Mouse (Mus musculus) spleen, adult 2 months (tissue): Measurements from ENCODE around the gene Flii.

Experiments used
- CTCF ChIP-seq: fragments of 200-500 bp; IDR thresholded peaks from 2 replicates; pipeline ENCODE4 v1.5.1; 2011; ENCODE audit warnings: mild to moderate bottlenecking, inconsistent platforms; ENCODE audit not compliant: insufficient read depth, insufficient read length, insufficient replicate concordance; ENCODE audit errors: extremely low read depth
- POLR2A ChIP-seq: fragments of 200-500 bp; IDR thresholded peaks from 2 replicates; pipeline ENCODE4 v1.6.1; 2011; ENCODE audit warnings: low read depth, low read length, inconsistent platforms

DNA sequence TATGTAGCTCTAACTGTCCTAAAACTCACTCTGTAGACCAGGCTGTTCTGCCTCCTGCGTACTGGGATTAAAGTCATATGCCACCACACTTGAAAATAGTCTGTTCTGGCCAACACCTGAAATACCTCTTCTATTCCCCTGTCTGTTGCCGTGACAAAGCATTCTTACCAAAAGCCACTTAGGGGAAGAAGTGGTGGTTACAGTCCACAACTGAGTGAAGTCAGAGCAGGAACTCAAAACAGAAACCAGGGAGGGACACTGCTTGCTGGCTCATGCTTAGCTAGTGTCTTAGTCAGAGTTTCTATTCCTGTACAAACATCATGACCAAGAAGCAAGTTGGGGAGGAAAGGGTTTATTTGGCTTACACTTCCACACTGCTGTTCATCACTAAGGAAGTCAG is 42.3 kb upstream of the Flii start:
- TF ChIP-seq POLR2A (no peak), CTCF (no peak)
